Mouse (Mus musculus): ENCODE results near the gene Myo15. TPM values are rescaled to one million over a fixed set of nuclear protein-coding genes. Genes with fewer than 3 reads are reported as not detected.
A peak's percentile ranks its signal among the peaks of the same experiment; 100 is the strongest.

Gene Myo15
- polyA plus RNA-seq, 1 experiment from 2014 or later = 0.26 TPM

DNA sequence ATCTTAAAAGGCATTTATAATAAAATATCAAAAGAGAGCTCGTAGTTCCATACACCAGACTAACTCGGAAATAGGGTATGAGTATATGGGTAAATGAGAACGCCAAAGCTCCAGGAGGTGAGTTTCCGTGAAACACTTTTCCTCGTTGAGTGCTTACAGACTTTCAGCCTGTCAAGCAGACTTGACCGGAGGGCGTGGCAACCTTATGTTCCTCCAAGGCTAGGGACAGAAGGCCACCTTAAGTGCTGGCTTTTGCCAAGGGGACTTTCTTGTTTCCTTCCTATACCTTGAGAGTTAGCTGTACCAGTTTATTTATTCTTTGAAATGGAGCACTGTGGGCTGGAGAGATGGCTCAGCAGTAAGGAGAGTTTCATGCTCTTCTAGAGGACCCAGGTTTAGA lies 29.0 kb upstream of the Myo15 start:
- no peaks in the 10 kb centered on the region for H3K27me3 ChIP-seq (replicated peaks; ENCODE audit: control insufficient read depth, insufficient read depth, low read length)
- H3K4me2 ChIP-seq (ENCODE audit: low read length) = no peak overlapping the region
- H3K9me3 ChIP-seq (ENCODE audit: control insufficient read depth, low read length) = no peaks in the 10 kb centered on the region
- no peak for ATAC-seq
- no peaks in the 10 kb centered on the region for H3K4me1 ChIP-seq (ENCODE audit: control insufficient read depth, insufficient read depth, low read depth, low read length)
- H3K27ac ChIP-seq (ENCODE audit: low read depth, low read length) = no peak overlapping the region
- no peak overlapping the region for H3K4me3 ChIP-seq (ENCODE audit: low read length)
- peaks cover 28% of the 10 kb centered on the region for H3K36me3 ChIP-seq (ENCODE audit: control insufficient read depth, insufficient read depth, low read length)
- H3K9ac ChIP-seq (ENCODE audit: low read depth, low read length) = no peak overlapping the region
- 39% methylated on average over 7 of the region's 7 CpGs for WGBS

DNA sequence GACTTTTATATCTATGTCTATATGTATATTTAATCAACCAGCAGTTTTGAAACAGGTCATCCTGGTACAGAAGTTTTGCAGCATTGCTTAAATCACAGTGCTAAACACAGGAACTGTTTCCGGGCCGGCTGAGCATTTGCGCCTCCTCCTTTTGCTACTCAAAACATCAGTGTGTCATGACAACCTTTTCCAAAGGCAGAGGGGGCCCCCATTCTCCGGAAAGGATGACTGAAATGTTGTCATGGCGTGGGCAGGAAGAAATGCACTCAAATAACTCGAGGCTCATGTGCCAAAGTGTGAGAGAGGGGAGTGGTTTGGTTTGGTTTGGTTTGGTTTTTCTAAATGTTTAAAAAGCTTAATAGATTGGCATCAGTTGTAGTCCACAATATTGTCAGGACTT lies 26.2 kb upstream of the Myo15 start:
- H3K27me3 ChIP-seq (replicated peaks; ENCODE audit: control insufficient read depth, insufficient read depth, low read length) = no peaks in the 10 kb centered on the region
- no peak overlapping the region for H3K4me2 ChIP-seq (ENCODE audit: low read length)
- no peak for ATAC-seq
- no peak overlapping the region for H3K4me3 ChIP-seq (ENCODE audit: low read length)
- peaks cover 18% of the 10 kb centered on the region for H3K36me3 ChIP-seq (ENCODE audit: control insufficient read depth, insufficient read depth, low read length)
- H3K9ac ChIP-seq (ENCODE audit: low read depth, low read length) = no peak overlapping the region
- no peaks in the 10 kb centered on the region for H3K4me1 ChIP-seq (ENCODE audit: control insufficient read depth, insufficient read depth, low read depth, low read length)
- no peaks in the 10 kb centered on the region for H3K9me3 ChIP-seq (ENCODE audit: control insufficient read depth, low read length)
- WGBS = 89% methylated on average over 6 of the region's 6 CpGs
- H3K27ac ChIP-seq (ENCODE audit: low read depth, low read length) = no peak overlapping the region

DNA sequence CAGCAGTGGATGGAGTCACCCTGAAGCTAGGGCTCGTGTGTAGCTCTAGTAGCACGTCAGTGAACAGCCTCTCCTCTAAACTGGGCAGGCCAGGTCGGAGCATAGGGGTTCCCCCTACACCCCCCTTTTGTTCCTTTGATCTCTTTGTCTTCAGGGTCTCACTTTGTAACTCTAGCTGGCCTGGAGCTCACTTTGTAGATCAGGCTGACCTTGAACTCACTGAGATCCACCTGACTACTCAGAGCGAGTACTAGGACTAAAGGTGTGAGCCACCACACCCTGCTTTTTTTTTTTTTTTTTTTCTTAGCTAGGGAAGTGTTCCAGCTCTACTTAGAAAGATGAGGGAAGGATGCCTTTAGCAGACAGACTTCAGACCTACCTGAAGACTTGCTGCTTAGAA lies 25.1 kb upstream of the Myo15 start:
- H3K9ac ChIP-seq (ENCODE audit: low read depth, low read length) = no peak overlapping the region
- no peak for ATAC-seq
- H3K9me3 ChIP-seq (ENCODE audit: control insufficient read depth, low read length) = no peaks in the 10 kb centered on the region
- peaks cover 14% of the 10 kb centered on the region for H3K36me3 ChIP-seq (ENCODE audit: control insufficient read depth, insufficient read depth, low read length)
- no peak overlapping the region for H3K4me2 ChIP-seq (ENCODE audit: low read length)
- H3K27ac ChIP-seq (ENCODE audit: low read depth, low read length) = no peak overlapping the region
- H3K27me3 ChIP-seq (replicated peaks; ENCODE audit: control insufficient read depth, insufficient read depth, low read length) = no peaks in the 10 kb centered on the region
- no peak overlapping the region for H3K4me3 ChIP-seq (ENCODE audit: low read length)
- WGBS = 85% methylated on average over 4 of the region's 4 CpGs
- H3K4me1 ChIP-seq (ENCODE audit: control insufficient read depth, insufficient read depth, low read depth, low read length) = no peaks in the 10 kb centered on the region

DNA sequence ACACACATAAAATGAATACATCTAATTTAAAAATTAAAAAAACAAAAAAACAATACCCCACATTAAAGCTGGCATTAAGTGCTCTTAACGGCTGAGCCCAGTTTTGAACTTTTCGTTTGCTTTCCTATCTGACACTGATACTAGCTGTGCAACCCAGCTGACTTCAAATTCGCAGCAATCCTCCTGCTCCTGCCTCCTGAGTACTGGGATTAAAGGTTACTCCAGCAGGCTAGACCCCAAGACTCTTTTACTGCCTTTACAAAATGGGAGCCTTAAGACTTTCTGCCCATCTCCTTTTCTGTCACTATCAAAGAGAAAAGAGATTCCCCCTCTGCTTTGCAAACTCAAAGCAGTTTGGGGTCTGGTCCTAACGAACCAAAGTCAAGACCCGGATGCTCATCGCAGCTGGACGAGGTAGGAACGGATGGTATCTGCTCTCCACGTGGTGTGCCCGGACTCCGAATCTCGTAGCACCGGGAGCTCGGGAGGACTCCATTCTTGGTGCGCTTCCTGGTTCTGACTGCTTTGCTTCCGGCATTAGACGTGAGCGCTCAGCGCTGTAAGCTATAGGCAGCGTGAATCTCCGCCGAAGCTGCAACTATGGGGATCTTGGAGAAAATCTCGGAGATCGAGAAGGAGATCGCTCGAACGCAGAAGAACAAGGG lies 14.9 kb upstream of the Myo15 start, which contains the start of gene Drg2:
Gene Drg2 (plus strand): TSS at position 512 of the 665 bp plus-strand sequence.
- peak within 1 kb of the TSS; percentile 79 for H3K9ac ChIP-seq (ENCODE audit: low read depth, low read length)
- peak within 1 kb of the TSS; percentile 75 for H3K27ac ChIP-seq (ENCODE audit: low read depth, low read length)
- ATAC-seq = peak; percentile 93
- H3K27me3 ChIP-seq (replicated peaks; ENCODE audit: control insufficient read depth, insufficient read depth, low read length) = no peaks in the 10 kb centered on the region
- H3K36me3 ChIP-seq (ENCODE audit: control insufficient read depth, insufficient read depth, low read length) = peaks cover 5% of the 10 kb centered on the region
- peak within 1 kb of the TSS; percentile 91 for H3K4me2 ChIP-seq (ENCODE audit: low read length)
- H3K4me3 ChIP-seq (ENCODE audit: low read length) = peak within 1 kb of the TSS; percentile 73
- WGBS = 6% methylated on average over 27 of the region's 27 CpGs
- no peaks in the 10 kb centered on the region for H3K9me3 ChIP-seq (ENCODE audit: control insufficient read depth, low read length)
- H3K4me1 ChIP-seq (ENCODE audit: control insufficient read depth, insufficient read depth, low read depth, low read length) = peaks cover 12% of the 10 kb centered on the region

DNA sequence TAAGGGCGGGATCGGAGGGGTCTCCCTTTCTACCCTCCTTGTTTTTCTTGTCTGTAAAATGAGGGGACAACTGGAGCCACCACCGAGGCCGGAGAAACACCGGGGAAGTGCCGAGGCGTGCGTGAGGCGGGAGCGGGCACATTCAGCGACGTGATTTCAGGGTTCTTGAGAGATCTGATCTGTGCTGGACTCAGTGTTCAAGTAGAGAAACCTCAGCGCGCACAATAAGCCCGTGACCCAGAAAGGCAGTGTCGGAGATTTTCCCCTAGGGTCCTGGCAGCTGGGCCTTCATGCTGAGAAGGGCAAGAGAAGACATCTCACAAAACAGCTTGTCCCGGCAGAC lies 14.4 kb upstream of the Myo15 start:
- Histone ChIP-seq H3K4me1 (ENCODE audit: control insufficient read depth, insufficient read depth, low read depth, low read length) (peaks cover 12% of the 10 kb centered on the region), H3K27ac (ENCODE audit: low read depth, low read length) (peak overlapping the region; percentile 75), H3K9ac (ENCODE audit: low read depth, low read length) (peak overlapping the region; percentile 79), H3K27me3 (replicated peaks; ENCODE audit: control insufficient read depth, insufficient read depth, low read length) (no peaks in the 10 kb centered on the region), H3K4me3 (ENCODE audit: low read length) (peak overlapping the region; percentile 73), H3K36me3 (ENCODE audit: control insufficient read depth, insufficient read depth, low read length) (peaks cover 10% of the 10 kb centered on the region), H3K4me2 (ENCODE audit: low read length) (peak overlapping the region; percentile 91), H3K9me3 (ENCODE audit: control insufficient read depth, low read length) (no peaks in the 10 kb centered on the region)
- peak; percentile 16; the same call in 1 of the 2 replicates for ATAC-seq
- WGBS = 0% methylated on average over 17 of the region's 17 CpGs

DNA sequence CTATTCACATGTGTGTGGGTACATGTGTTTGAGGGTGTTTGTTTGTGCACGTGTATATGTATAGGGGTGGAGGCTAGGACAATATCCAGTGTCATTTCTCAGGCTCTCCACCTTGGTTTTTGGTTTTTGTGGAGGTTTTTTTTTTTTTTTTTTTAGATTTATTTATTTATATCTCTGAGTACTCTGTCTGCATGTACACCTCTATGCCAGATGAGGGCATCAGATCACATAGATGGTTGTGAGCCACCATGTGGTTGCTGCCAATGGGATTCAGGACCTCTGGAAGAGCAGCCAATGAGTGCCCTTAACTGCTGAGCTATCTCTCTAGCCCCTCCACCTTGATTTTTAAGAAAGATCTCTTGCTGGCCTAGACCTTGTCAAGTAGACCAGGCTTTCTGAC lies 11.2 kb upstream of the Myo15 start:
- Histone ChIP-seq H3K4me1 (ENCODE audit: control insufficient read depth, insufficient read depth, low read depth, low read length) (peaks cover 12% of the 10 kb centered on the region), H3K4me3 (ENCODE audit: low read length) (no peak overlapping the region), H3K27ac (ENCODE audit: low read depth, low read length) (no peak overlapping the region), H3K36me3 (ENCODE audit: control insufficient read depth, insufficient read depth, low read length) (peaks cover 33% of the 10 kb centered on the region), H3K9ac (ENCODE audit: low read depth, low read length) (no peak overlapping the region), H3K27me3 (replicated peaks; ENCODE audit: control insufficient read depth, insufficient read depth, low read length) (no peaks in the 10 kb centered on the region), H3K9me3 (ENCODE audit: control insufficient read depth, low read length) (no peaks in the 10 kb centered on the region), H3K4me2 (ENCODE audit: low read length) (no peak overlapping the region)
- 93% methylated on average over 1 of the region's 1 CpGs for WGBS
- no peak for ATAC-seq

DNA sequence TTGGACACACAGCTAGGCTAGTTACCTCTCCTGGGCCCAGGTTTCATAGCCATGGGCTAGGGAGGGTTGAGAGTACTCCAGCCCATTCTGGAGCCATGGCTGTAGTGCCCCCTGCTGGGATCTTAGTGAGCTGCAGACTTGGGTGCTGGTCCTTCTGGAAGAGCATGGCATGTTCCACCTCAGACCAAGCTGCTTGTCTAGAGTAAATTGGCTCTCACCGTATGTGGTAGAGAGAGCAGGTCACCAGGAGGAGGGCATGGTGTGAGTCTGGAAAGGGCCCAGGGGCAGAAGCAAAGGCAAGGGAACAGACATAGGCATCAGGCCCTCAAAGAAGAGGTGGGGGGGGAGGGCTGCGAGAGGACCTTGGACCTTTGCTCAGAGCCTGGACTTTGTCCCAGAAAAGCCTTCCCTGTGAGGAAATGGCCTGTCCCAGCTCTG lies 3.2 kb upstream of the Myo15 start:
- no peak for ATAC-seq
- 97% methylated on average over 2 of the region's 2 CpGs for WGBS
- H3K9me3 ChIP-seq (ENCODE audit: control insufficient read depth, low read length) = no peaks in the 10 kb centered on the region

DNA sequence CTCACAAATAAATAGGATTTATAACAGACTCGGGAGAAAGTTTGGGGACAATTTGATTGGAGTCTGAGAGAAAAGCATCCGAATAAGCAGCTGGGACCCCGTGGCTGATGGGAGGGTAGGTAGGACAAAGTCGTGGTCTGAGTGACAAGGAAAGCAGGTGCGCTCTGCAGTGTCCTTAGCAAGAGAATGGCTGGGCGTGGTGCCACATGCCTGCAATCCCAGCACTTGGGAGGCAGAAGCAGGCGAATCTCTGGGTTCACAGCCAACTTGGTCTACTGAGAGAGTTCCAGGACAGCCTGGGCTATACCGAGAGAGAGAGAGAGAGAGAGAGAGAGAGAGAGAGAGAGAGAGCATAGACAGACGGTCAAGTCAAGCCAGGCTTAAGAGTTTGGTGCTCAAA lies 1.6 kb downstream of the Myo15 start:
- WGBS = 81% methylated on average over 9 of the region's 9 CpGs
- ATAC-seq = no peak
- no peaks in the 10 kb centered on the region for H3K9me3 ChIP-seq (ENCODE audit: control insufficient read depth, low read length)
- H3K9ac ChIP-seq (ENCODE audit: low read depth, low read length) = no peak overlapping the region
- no peaks in the 10 kb centered on the region for H3K4me1 ChIP-seq (ENCODE audit: control insufficient read depth, insufficient read depth, low read depth, low read length)
- H3K27me3 ChIP-seq (replicated peaks; ENCODE audit: control insufficient read depth, insufficient read depth, low read length) = no peaks in the 10 kb centered on the region
- no peak overlapping the region for H3K4me3 ChIP-seq (ENCODE audit: low read length)
- H3K36me3 ChIP-seq (ENCODE audit: control insufficient read depth, insufficient read depth, low read length) = peaks cover 28% of the 10 kb centered on the region
- no peak overlapping the region for H3K27ac ChIP-seq (ENCODE audit: low read depth, low read length)
- H3K4me2 ChIP-seq (ENCODE audit: low read length) = no peak overlapping the region

More for the DNA sequence above, 3.2 kb upstream of the Myo15 start:
- Histone ChIP-seq H3K4me1 (ENCODE audit: control insufficient read depth, insufficient read depth, low read depth, low read length) (no peaks in the 10 kb centered on the region), H3K4me3 (ENCODE audit: low read length) (no peak overlapping the region), H3K27ac (ENCODE audit: low read depth, low read length) (no peak overlapping the region), H3K4me2 (ENCODE audit: low read length) (no peak overlapping the region), H3K36me3 (ENCODE audit: control insufficient read depth, insufficient read depth, low read length) (peaks cover 66% of the 10 kb centered on the region), H3K9ac (ENCODE audit: low read depth, low read length) (no peak overlapping the region), H3K27me3 (replicated peaks; ENCODE audit: control insufficient read depth, insufficient read depth, low read length) (no peaks in the 10 kb centered on the region)

DNA sequence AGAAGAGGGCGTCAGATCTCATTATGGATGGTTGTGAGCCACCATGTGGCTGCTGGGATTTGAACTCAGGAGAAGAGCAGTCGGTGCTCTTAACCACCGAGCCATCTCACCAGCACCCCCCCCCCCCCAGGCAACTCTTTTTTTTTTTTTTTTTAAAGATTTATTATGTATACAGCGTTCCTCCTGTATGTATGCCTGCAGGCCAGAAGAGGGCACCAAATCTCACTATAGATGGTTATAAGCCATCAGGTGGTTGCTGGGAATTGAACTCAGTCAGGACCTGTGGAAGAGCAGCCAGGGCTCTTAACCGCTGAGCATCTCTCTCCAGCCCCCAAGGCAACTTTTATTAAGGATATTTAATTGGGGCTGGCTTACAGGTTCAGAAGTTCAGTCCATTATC lies 5.4 kb downstream of the Myo15 start:
- no peak for ATAC-seq
- Histone ChIP-seq H3K4me3 (ENCODE audit: low read length) (no peak overlapping the region), H3K4me2 (ENCODE audit: low read length) (no peak overlapping the region), H3K36me3 (ENCODE audit: control insufficient read depth, insufficient read depth, low read length) (0 out of 2 replicates have a peak, but pooled peaks cover 4% of the 10 kb centered on the region), H3K27me3 (replicated peaks; ENCODE audit: control insufficient read depth, insufficient read depth, low read length) (no peaks in the 10 kb centered on the region), H3K9ac (ENCODE audit: low read depth, low read length) (no peak overlapping the region), H3K4me1 (ENCODE audit: control insufficient read depth, insufficient read depth, low read depth, low read length) (no peaks in the 10 kb centered on the region), H3K27ac (ENCODE audit: low read depth, low read length) (no peak overlapping the region), H3K9me3 (ENCODE audit: control insufficient read depth, low read length) (no peaks in the 10 kb centered on the region)
- WGBS = 85% methylated on average over 4 of the region's 5 CpGs

Measured in hindbrain, embryonic 16.5 days (tissue).